Mouse (Mus musculus): Measurements from ENCODE around the gene Acot5.
"Not testable (repeated sequence)": the region's sequence is repeated elsewhere in the genome, so short reads cannot be mapped to it uniquely, and the experiment has no call there.

Gene Acot5

GRCm38 (mm10) chr12:84068986-84069385, at the start of gene Acot5:
Gene Acot5, plus strand, starts transcription at chr12:84069325.
- DNase-seq (ENCODE audit: low read depth, low spot score), result no peak

- DNase-seq (ENCODE audit: low read depth, low spot score), result not testable (repeated sequence)
Observed at GRCm38 (mm10) chr12:84020528-84020927, 48.6 kb upstream of the Acot5 start.

DNA sequence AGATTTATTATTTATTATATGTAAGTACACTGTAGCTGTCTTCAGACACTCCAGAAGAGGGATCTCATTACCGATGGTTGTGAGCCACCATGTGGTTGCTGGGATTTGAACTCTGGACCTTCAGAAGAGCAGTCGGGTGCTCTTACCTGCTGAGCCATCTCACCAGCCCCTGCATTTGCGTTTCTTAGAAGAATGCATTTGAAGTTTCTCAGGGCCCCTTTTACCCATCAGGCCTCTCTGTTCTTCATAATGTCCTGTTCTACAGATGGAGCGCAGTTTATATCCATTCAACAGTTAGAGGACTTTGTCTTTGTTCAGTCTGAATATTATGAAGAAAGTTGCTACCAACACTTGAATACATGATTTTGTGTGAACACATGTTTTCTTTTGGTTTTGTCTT, 46.9 kb upstream of the Acot5 start:
- DNase-seq (ENCODE audit: low read depth, low spot score), result not testable (repeated sequence)

GRCm38 (mm10) chr12:84023052-84023745, 45.9 kb upstream of the Acot5 start:
- no peak for DNase-seq (ENCODE audit: low read depth, low spot score)

- no peak for DNase-seq (ENCODE audit: low read depth, low spot score)
Observed at GRCm38 (mm10) chr12:84025888-84026287, 43.2 kb upstream of the Acot5 start.

GRCm38 (mm10) chr12:84028328-84028727, 40.8 kb upstream of the Acot5 start:
- not testable (repeated sequence) for DNase-seq (ENCODE audit: low read depth, low spot score)

DNA sequence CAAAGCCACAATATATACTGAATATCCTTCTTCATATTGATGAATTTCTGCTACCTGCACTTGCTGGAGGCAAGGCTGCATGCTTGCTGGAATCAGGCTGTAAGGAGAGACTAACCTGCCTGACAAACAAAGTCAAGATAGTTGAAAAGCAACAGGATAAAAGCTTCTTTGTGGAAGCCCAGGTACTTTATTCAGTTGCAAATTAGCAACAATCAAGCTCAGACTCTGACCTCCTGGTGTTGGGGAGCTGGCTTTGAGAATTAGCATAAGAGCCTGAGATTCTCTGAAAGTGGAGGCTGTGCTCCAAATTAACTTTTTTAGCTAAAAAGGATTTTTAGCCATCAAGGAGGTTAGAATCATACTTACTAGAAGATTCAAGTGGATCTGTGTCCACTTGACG, 40.1 kb upstream of the Acot5 start:
- not testable (repeated sequence) for DNase-seq (ENCODE audit: low read depth, low spot score)

DNA sequence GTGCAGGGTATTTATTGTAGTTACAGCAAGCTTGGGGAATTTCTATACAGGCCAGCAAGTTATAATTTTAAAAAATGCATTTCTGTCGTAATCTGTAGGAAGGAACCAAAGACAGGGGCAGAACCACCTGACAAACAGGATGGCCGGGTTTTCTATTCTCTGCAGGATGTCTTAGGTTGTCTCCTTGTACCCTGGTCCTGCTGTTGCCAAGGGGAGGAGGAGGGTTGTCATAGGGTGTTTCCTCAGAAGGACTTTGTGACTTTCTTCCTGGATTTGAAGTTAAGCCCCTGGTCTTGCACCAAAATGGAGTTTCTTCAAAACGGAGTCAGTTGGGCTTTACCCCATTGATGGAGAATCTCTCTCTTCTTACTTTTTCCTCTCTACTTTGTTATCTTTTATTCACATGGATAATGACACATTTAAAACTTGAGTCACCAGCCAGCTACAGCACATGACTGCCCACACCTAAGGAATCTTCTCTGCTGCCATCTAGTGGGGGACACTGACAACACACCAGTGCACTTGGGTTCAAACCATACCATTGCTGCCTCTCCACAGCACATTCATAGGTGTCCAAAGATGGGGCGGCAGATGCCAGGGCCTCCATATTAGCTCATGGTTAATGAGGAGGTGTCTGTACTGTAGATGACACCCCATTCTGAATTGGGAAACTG, 38.3 kb upstream of the Acot5 start:
- DNase-seq (ENCODE audit: low read depth, low spot score), result peak; percentile 53

DNA sequence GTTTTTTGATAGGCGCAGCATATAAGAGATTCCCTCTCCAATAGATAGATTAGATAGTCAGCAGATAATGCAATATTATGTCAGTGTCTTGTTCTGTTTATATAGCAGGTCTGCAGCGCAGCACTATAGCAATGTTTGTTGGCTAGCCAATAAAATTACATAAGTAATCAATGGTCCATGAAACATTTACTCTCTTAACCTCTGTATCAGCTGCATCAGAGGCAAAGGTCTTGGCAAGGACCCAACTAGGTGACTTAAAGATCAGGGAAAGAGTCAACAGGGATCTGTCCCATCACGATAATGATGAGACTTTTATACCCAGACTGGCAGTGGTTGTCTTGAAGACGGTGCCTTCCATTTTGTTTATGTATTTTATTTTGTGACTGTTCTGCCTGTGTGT, 36.3 kb upstream of the Acot5 start:
- no peak for DNase-seq (ENCODE audit: low read depth, low spot score)

GRCm38 (mm10) chr12:84033302-84033701, 35.8 kb upstream of the Acot5 start:
- DNase-seq (ENCODE audit: low read depth, low spot score), result not testable (repeated sequence)

- DNase-seq (ENCODE audit: low read depth, low spot score), result no peak
Observed at GRCm38 (mm10) chr12:84034108-84034507, 35.0 kb upstream of the Acot5 start.

DNA sequence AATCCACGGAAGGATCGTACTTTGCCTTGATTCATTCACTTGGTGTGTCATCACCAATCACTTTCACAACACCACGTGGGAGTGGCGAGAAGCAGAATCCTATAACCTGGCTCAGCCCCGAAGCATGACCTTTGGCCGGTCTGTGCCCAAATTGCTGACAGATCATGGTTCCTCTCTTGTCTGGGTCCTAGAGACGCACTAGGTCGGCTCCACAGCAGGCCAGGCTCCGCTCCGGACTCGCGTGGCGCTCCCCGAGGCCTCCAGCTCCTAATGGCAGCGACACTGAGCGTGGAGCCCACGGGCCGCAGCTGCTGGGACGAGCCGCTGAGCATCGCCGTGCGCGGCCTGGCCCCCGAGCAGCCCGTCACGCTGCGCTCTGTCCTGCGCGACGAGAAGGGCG, 30.9 kb upstream of the Acot5 start, which contains the start of gene Acot4:
TSS of gene Acot4 (plus strand) at position 139 of the 400 bp plus-strand sequence.
- not testable (repeated sequence) for DNase-seq (ENCODE audit: low read depth, low spot score)

- peak; percentile 32 for DNase-seq (ENCODE audit: low read depth, low spot score)
Observed at GRCm38 (mm10) chr12:84038691-84039111, 30.4 kb upstream of the Acot5 start, which contains the start of gene Gm49366. Gene Gm49366, plus strand, starts transcription at chr12:84038935.

DNA sequence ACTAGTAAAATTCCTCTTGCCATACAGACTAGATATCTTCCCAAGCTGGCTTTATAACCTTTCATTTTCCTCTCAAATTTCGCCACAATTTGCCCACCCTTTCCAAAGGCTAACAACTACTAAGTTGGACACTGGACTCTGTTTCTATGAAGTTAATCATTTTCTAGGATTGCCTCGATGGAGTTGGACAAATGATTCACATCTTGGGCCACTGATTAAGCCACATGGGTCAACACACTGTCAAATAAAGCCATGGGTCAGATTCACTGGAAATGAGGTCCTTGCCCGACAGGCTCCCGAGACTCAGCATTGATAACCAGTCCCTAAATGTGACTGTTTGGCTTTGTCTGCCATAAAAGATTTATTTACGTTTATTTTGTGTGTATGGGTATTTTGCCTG, 26.9 kb upstream of the Acot5 start:
- no peak for DNase-seq (ENCODE audit: low read depth, low spot score)

- no peak for DNase-seq (ENCODE audit: low read depth, low spot score)
Observed at GRCm38 (mm10) chr12:84044045-84044444, 25.1 kb upstream of the Acot5 start.

- no peak for DNase-seq (ENCODE audit: low read depth, low spot score)
Observed at GRCm38 (mm10) chr12:84046906-84047305, 22.2 kb upstream of the Acot5 start.

- not testable (repeated sequence) for DNase-seq (ENCODE audit: low read depth, low spot score)
Observed at GRCm38 (mm10) chr12:84050744-84051143, 18.4 kb upstream of the Acot5 start.

DNA sequence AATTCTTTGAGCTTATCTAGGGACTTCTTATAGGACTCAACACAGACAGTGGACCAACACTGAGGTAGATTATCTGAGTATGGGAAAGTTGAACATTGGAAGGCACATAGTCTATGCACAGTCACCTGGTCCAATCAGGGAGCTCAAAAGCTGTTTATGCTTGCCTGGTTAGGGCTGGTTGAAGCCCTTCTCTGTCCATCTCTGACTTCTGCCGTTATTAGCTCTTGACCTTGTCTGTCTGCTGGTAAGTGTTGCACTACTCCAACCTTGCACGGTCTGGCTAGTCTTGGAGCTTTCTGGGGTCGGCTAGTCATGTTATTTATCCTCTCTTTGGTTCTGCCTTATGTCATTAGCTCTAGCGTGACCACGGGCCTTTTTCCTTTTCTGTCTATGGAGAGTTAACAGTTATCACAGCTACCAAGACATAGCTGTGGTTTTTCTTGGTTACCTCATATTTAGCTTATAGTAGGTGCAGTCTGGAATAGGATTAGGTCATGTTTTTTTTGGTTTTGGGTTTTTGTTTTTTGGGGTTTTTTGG, 17.1 kb upstream of the Acot5 start, which contains the start of gene Acot3:
TSS of gene Acot3 (plus strand) at position 208 of the 538 bp plus-strand sequence.
- no peak for DNase-seq (ENCODE audit: low read depth, low spot score)

- DNase-seq (ENCODE audit: low read depth, low spot score), result no peak
Observed at GRCm38 (mm10) chr12:84052609-84053008, 16.5 kb upstream of the Acot5 start.

DNA sequence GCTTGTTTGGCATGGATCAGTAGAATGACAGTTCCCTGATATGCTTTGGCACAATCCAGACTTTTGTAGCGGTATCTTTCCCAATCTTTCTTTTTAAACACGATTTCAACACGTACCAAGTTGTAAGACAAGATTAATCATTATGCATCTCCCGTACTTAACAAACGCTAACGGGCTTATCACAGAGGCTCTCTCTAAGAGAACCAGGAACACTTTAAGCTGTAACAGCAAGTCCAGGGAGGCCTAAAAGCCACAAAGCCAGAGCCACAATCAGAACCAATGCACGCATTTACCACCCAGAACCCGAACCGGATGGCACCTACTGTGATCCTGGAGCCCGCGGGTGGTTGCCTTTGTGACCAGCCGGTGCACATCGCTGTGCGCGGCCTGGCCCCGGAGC, 16.0 kb upstream of the Acot5 start:
- DNase-seq (ENCODE audit: low read depth, low spot score), result no peak

DNA sequence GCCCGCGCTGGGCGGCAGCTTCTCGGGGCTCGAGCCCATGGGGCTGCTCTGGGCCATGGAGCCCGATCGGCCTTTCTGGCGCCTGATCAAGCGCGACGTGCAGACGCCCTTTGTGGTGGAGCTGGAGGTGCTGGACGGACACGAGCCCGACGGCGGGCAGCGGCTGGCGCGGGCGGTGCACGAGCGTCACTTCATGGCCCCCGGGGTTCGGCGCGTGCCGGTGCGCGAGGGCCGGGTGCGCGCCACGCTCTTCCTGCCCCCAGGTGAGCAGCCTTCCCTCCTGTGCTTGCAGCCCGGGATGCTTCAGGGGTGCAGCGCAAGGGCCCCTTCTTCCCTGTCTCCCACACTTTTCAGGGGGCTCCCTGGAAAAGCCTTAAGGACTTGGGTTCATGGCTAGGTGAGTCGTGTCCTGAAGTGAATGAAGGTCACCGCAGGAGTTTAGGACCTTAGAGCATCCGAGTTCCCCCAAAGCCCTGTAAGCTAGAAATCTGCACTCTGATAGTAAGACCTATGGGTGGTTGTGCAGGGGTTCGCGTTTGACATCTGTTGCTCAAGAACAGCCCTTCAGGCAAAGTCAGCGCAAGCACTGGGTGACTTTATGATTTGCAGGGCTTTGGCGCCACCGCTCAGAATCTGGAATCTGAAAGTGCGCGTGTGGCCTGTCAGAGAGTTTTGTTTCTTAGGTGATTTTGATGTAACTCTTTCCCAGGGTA, 15.3 kb upstream of the Acot5 start:
- DNase-seq (ENCODE audit: low read depth, low spot score), result no peak

GRCm38 (mm10) chr12:84060946-84061345, 8.2 kb upstream of the Acot5 start:
- DNase-seq (ENCODE audit: low read depth, low spot score), result no peak
